Mouse (Mus musculus) MEL (cell line): ENCODE measurements at regions not wholly inside any gene's neighbourhood (a gene's known extent, or its start where the extent isn't known, plus 50 kb on each side); places are given as distances from the start of the nearest gene placed in this dataset.

Experiments used
- DNase-seq: peaks from one replicate; pipeline ENCODE4 v3.0.0; 2011; ENCODE audit warnings: low read depth, low spot score
- H3K27ac ChIP-seq: 2 replicates; pipeline ENCODE4 v1.5.1; 2012; ENCODE audit warnings: low read depth, mild to moderate bottlenecking, control low read depth, low read length, moderate library complexity; ENCODE audit not compliant: control insufficient read depth
- H3K27me3 ChIP-seq, 2 experiments: fragments of 150-350 bp in 1 of 2; sonication (generic) in 1 of 2; 2 replicates each; pipeline ENCODE4 v1.6.1; 2012; ENCODE audit warnings: low read length in 2 of 2, mild to moderate bottlenecking in 2 of 2, improper control_type of control experiment in 1 of 2, moderate library complexity in 1 of 2; ENCODE audit not compliant: insufficient read depth in 2 of 2, control insufficient read depth in 1 of 2
- H3K36me3 ChIP-seq, 2 experiments: 2 replicates each; pipeline ENCODE4 v1.6.1; 2012 to 2014; ENCODE audit warnings: low read length in 2 of 2, improper control_type of control experiment in 1 of 2, inconsistent platforms in 1 of 2, mild to moderate bottlenecking in 1 of 2; ENCODE audit not compliant: insufficient read depth in 2 of 2, control insufficient read depth in 1 of 2
- H3K4me1 ChIP-seq, 2 experiments: fragments of 150-350 bp in 1 of 2; sonication (generic) in 1 of 2; 2 replicates each; pipeline ENCODE4 v1.6.1; 2012; ENCODE audit warnings: low read length in 2 of 2, improper control_type of control experiment in 1 of 2, mild to moderate bottlenecking in 1 of 2; ENCODE audit not compliant: insufficient read depth in 2 of 2, control insufficient read depth in 1 of 2
- H3K4me3 ChIP-seq, 2 experiments: fragments of 150-350 bp in 1 of 2; sonication (generic) in 1 of 2; 2 replicates each; pipeline ENCODE4 v1.5.1; 2012; ENCODE audit warnings: low read depth in 2 of 2, low read length in 2 of 2, mild to moderate bottlenecking in 2 of 2, moderate library complexity in 2 of 2, control low read depth in 1 of 2, improper control_type of control experiment in 1 of 2; ENCODE audit not compliant: control insufficient read depth in 1 of 2, insufficient read depth in 1 of 2
- H3K79me2 ChIP-seq: 2 replicates; pipeline ENCODE4 v1.6.1; 2012; ENCODE audit warnings: mild to moderate bottlenecking, low read length, moderate library complexity; ENCODE audit not compliant: control insufficient read depth, poor library complexity, insufficient read depth
- H3K9ac ChIP-seq: 2 replicates; pipeline ENCODE4 v1.6.1; 2012; ENCODE audit warnings: low read depth, mild to moderate bottlenecking, control low read depth, low read length, moderate library complexity; ENCODE audit not compliant: control insufficient read depth, poor library complexity, severe bottlenecking
- H3K9me3 ChIP-seq: fragments of 150-350 bp; sonication (generic); replicated peaks from 2 replicates; pipeline ENCODE4 v1.6.1; 2012; ENCODE audit warnings: mild to moderate bottlenecking, low read length, improper control_type of control experiment, moderate library complexity; ENCODE audit not compliant: insufficient read depth
- BHLHE40 ChIP-seq: IDR thresholded peaks from 2 replicates; pipeline ENCODE4 v1.6.1; 2012; ENCODE audit warnings: low read depth, mild to moderate bottlenecking, inconsistent platforms, low read length, improper control_type of control experiment, borderline replicate concordance
- E2F4 ChIP-seq: IDR thresholded peaks from 2 replicates; pipeline ENCODE4 v1.6.1; 2011; ENCODE audit warnings: low read depth, low read length, improper control_type of control experiment, borderline replicate concordance
- EP300 ChIP-seq, 2 experiments: IDR thresholded peaks; 2 replicates each; pipeline ENCODE4 v1.6.1; 2011; ENCODE audit warnings: improper control_type of control experiment in 2 of 2, low read length in 2 of 2, low read depth in 1 of 2, mild to moderate bottlenecking in 1 of 2
- GATA1 ChIP-seq: IDR thresholded peaks from 2 replicates; pipeline ENCODE4 v1.6.1; 2011; ENCODE audit warnings: low read depth, low read length, improper control_type of control experiment
- HCFC1 ChIP-seq: IDR thresholded peaks from 2 replicates; pipeline ENCODE4 v1.6.1; 2012; ENCODE audit warnings: low read depth, mild to moderate bottlenecking, inconsistent platforms, low read length, improper control_type of control experiment, moderate library complexity
- JUND ChIP-seq: IDR thresholded peaks from 2 replicates; pipeline ENCODE4 v1.6.1; 2011; ENCODE audit warnings: low read depth, mild to moderate bottlenecking, improper control_type of control experiment, low read length
- KAT2A ChIP-seq: conservative IDR thresholded peaks from 2 replicates; pipeline ENCODE4 v1.6.1; 2012; ENCODE audit warnings: low read depth, low read length, improper control_type of control experiment, inconsistent platforms
- MEF2A ChIP-seq: IDR thresholded peaks from 2 replicates; pipeline ENCODE4 v1.6.1; 2014; ENCODE audit warnings: low read depth, mild to moderate bottlenecking, inconsistent platforms, low read length, improper control_type of control experiment; ENCODE audit not compliant: poor library complexity, insufficient replicate concordance, severe bottlenecking; ENCODE audit errors: extremely low read depth
- MYB ChIP-seq: IDR thresholded peaks from 2 replicates; pipeline ENCODE4 v1.6.1; 2011; ENCODE audit warnings: mild to moderate bottlenecking, low read depth, low read length, improper control_type of control experiment
- MYC ChIP-seq: IDR thresholded peaks from 2 replicates; pipeline ENCODE4 v1.6.1; 2011; ENCODE audit warnings: low read depth, mild to moderate bottlenecking, low read length, improper control_type of control experiment, moderate library complexity
- NRF1 ChIP-seq: IDR thresholded peaks from 2 replicates; pipeline ENCODE4 v1.6.1; 2014; ENCODE audit warnings: low read depth, mild to moderate bottlenecking, inconsistent platforms, low read length, improper control_type of control experiment, moderate library complexity; ENCODE audit not compliant: poor library complexity, insufficient read depth, severe bottlenecking
- POLR2AphosphoS2 ChIP-seq: IDR thresholded peaks from 2 replicates; pipeline ENCODE4 v1.6.1; 2011; ENCODE audit warnings: low read length, improper control_type of control experiment
- RAD21 ChIP-seq: IDR thresholded peaks from 2 replicates; pipeline ENCODE4 v1.6.1; 2011; ENCODE audit warnings: mild to moderate bottlenecking, low read depth, low read length, improper control_type of control experiment
- RCOR1 ChIP-seq: IDR thresholded peaks from 2 replicates; pipeline ENCODE4 v1.6.1; 2012; ENCODE audit warnings: low read depth, mild to moderate bottlenecking, inconsistent platforms, low read length, improper control_type of control experiment
- SIN3A ChIP-seq: IDR thresholded peaks from 2 replicates; pipeline ENCODE4 v1.6.1; 2012; ENCODE audit warnings: low read length, improper control_type of control experiment, inconsistent platforms
- TBP ChIP-seq: IDR thresholded peaks from 2 replicates; pipeline ENCODE4 v1.8.0; 2011; ENCODE audit warnings: low read depth, low read length, improper control_type of control experiment
- USF1 ChIP-seq: IDR thresholded peaks from 2 replicates; pipeline ENCODE4 v1.6.1; 2014; ENCODE audit warnings: low read depth, mild to moderate bottlenecking, inconsistent platforms, low read length, improper control_type of control experiment, moderate library complexity
- ZKSCAN1 ChIP-seq: IDR thresholded peaks from 2 replicates; pipeline ENCODE4 v1.6.1; 2012; ENCODE audit warnings: low read depth, mild to moderate bottlenecking, inconsistent platforms, low read length, improper control_type of control experiment, moderate library complexity
- ZMIZ1 ChIP-seq: IDR thresholded peaks from 2 replicates; pipeline ENCODE4 v1.6.1; 2012; ENCODE audit warnings: low read depth, mild to moderate bottlenecking, inconsistent platforms, low read length, improper control_type of control experiment, moderate library complexity
- ZNF384 ChIP-seq: IDR thresholded peaks from 2 replicates; pipeline ENCODE4 v1.6.1; 2012; ENCODE audit warnings: low read depth, mild to moderate bottlenecking, inconsistent platforms, low read length, improper control_type of control experiment

DNA sequence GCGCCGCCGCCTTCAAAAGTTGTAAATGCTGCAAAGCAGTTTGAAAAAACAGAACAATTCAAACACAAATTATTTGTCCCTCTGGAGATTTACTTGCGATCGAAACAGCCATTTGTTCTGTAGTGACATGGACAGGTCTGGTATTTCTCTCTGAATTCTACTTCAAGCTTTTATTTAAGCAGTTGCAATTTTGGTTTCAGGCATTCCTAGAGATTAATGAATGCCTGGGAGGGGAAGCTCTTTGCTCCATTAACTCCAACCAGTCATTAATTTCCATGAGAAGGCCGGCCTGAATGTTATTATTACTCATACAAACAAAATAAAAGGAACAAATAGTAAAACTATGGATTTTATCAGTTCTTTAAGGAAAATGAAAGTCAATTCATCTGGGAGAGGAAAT, 1327.8 kb upstream of the Flrt2 start:
- H3K4me3 ChIP-seq: no peak overlapping the region
- H3K27me3 ChIP-seq: no peaks in the 10 kb centered on the region
- H3K9me3 ChIP-seq: no peaks in the 10 kb centered on the region
- no peaks in the 10 kb centered on the region for H3K79me2 ChIP-seq
- H3K36me3 ChIP-seq: no peaks in the 10 kb centered on the region
- H3K4me1 ChIP-seq: no peaks in the 10 kb centered on the region
- TF ChIP-seq EP300 (IDR thresholded peaks at IDR 0.05; ENCODE audit: low read depth in 1 of 2, low read length in 2 of 2) (no peak), MEF2A (no peak), RCOR1 (no peak), BHLHE40 (no peak), GATA1 (no peak), POLR2AphosphoS2 (no peak), ZMIZ1 (no peak), E2F4 (no peak), RAD21 (no peak), MYB (no peak), KAT2A (no peak), NRF1 (no peak), TBP (no peak), ZNF384 (no peak), ZKSCAN1 (no peak), SIN3A (no peak), MYC (no peak), HCFC1 (no peak), USF1 (no peak)
- no peak overlapping the region for H3K9ac ChIP-seq
- no peak overlapping the region for H3K27ac ChIP-seq
- DNase-seq: no peak

DNA sequence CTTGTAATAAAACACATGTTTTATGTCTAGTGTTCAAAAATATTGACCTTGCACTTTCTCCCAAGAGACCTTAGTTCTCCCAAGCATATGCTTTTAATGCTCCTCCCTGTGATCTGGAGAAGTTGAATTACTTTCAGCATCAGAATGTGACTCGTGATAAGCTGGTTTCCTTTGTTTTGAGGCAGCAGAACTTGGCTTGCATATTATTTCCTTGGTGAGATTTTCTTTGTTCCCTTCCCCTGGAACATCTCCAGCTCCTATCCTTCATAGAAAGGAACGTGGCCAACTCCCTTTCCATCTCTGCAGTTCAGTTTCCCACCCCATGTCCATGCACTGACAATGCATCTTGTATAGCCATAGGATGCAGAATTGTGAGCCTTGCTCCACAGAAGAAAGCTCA, 1292.0 kb upstream of the Flrt2 start:
- H3K27ac ChIP-seq: no peak overlapping the region
- H3K27me3 ChIP-seq: no peaks in the 10 kb centered on the region
- no peaks in the 10 kb centered on the region for H3K9me3 ChIP-seq
- no peaks in the 10 kb centered on the region for H3K79me2 ChIP-seq
- no peak overlapping the region for H3K4me3 ChIP-seq
- no peaks in the 10 kb centered on the region for H3K36me3 ChIP-seq
- H3K4me1 ChIP-seq: no peaks in the 10 kb centered on the region
- H3K9ac ChIP-seq: no peak overlapping the region
- TF ChIP-seq JUND: no peak
- DNase-seq: no peak
